8 mouse cellular contexts compared by ENCODE assay signal in the genomic region with DNA sequence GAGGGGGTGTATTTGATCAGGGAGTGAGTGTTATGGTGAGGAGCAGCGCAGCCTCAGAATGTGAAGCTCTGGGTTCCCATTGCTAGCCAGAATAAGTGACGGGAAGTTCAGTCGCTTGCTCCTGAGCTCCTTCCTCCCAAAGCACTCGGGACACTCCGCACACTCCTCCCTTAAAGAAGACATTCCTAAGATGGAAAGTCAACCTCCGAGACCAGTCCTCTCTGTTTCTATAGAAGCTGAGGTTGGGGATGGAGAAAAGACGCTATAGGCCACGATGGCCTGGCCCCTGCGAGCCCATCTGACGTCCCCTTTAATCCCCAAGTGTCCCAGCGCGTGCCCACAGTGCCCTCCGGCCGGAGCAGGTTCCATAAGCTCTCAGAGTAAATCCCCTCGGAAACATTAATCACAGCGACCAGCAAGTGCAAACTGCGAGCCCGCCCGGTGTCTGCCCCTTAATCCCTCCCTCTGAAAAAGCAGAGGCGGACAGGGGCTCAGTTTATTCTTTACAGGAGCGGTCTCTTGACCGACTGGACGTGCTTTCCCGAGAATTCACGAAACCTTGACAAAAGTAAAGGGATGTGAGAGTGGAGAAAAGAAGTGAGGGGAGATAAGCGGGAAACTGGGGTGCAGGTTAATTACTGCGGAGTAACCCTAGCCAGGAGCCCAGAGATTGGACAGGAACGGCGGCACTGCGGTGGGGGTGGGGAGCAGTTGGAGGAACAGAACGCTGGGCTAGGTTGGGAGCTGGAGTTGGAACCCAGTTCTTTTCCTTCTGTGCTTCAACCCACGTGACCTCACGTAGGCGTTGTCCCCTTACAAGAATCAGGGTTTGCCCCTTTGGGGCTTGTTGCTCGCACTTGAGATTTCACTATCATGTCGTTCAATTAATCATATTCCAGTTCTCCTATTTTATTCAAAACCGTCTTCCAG. TPM values are rescaled to one million over a fixed set of nuclear protein-coding genes. Genes with fewer than 3 reads are reported as not detected.
DNase-seq lines count a peak whose midpoint lies in the region; ATAC-seq and TF ChIP-seq lines count a peak whose summit lies in the region.

No protein-coding gene starts in this region.

- H3K27me3 ChIP-seq in ES-Bruce4 (ENCODE audit: control insufficient read depth, insufficient read depth, low read length, poor library complexity, severe bottlenecking): peaks cover 18% of the 10 kb centered on the region
- peaks cover 83% of the 10 kb centered on the region for H3K27me3 ChIP-seq in forebrain, embryonic 12.5 days
- peaks cover 87% of the 10 kb centered on the region for H3K27me3 ChIP-seq in limb, embryonic 12.5 days
- H3K27me3 ChIP-seq in small intestine, adult 2 months (ENCODE audit: control insufficient read depth, insufficient read depth, low read length): peaks cover 60% of the 10 kb centered on the region

- no peak for TF ChIP-seq POLR2A in ES-Bruce4 (IDR thresholded peaks at IDR 0.05; ENCODE audit: insufficient read depth, low read length)
- TF ChIP-seq POLR2A in small intestine, adult 2 months (IDR thresholded peaks at IDR 0.05; ENCODE audit: low read depth, low read length): no peak

- TF ChIP-seq CTCF in ES-Bruce4 (IDR thresholded peaks at IDR 0.05; ENCODE audit: low read depth, low read length): no peak
- TF ChIP-seq CTCF in small intestine, adult 2 months (IDR thresholded peaks at IDR 0.05; ENCODE audit: extremely low read depth, insufficient read length, insufficient replicate concordance, low read depth, low read length): no peak

- no peak for ATAC-seq in forebrain, embryonic 12.5 days (ENCODE audit: low FRiP score)
- no peak for ATAC-seq in limb, embryonic 12.5 days (ENCODE audit: insufficient number of reproducible peaks, insufficient read depth, low FRiP score, low TSS enrichment, low read depth)

- H3K4me1 ChIP-seq in ES-Bruce4 (ENCODE audit: control insufficient read depth, insufficient read depth, low read length): no peaks in the 10 kb centered on the region
- H3K4me1 ChIP-seq in forebrain, embryonic 12.5 days: peaks cover 58% of the 10 kb centered on the region
- H3K4me1 ChIP-seq in limb, embryonic 12.5 days (replicated peaks): peaks cover 33% of the 10 kb centered on the region
- peaks cover 2% of the 10 kb centered on the region for H3K4me1 ChIP-seq in small intestine, adult 2 months (ENCODE audit: control insufficient read depth, insufficient read depth, insufficient read length, low read length)

- H3K9ac ChIP-seq in ES-Bruce4 (ENCODE audit: low read depth, poor library complexity, severe bottlenecking): peak overlapping the region; percentile 53
- H3K9ac ChIP-seq in forebrain, embryonic 12.5 days: peak overlapping the region; percentile 17; the same call in 1 of the 2 replicates
- H3K9ac ChIP-seq in limb, embryonic 12.5 days (replicated peaks): no peak overlapping the region

- peak; percentile 27 for DNase-seq in gastrocnemius, postnatal 10 days
- DNase-seq in gastrocnemius, adult 18-20 months (ENCODE audit: low spot score): no peak
- no peak for DNase-seq in T-cell, adult 2 months (ENCODE audit: low spot score)
- no peak for DNase-seq in kidney, postnatal 25 days

- no peaks in the 10 kb centered on the region for H3K36me3 ChIP-seq in ES-Bruce4 (ENCODE audit: control insufficient read depth, insufficient read depth, low read length, poor library complexity, severe bottlenecking)
- H3K36me3 ChIP-seq in forebrain, embryonic 12.5 days (replicated peaks): no peaks in the 10 kb centered on the region
- H3K36me3 ChIP-seq in limb, embryonic 12.5 days: no peaks in the 10 kb centered on the region
- no peaks in the 10 kb centered on the region for H3K36me3 ChIP-seq in small intestine, adult 2 months (ENCODE audit: control insufficient read depth, insufficient read depth, low read length)

- TF ChIP-seq EP300 in ES-Bruce4 (IDR thresholded peaks at IDR 0.05; ENCODE audit: insufficient read depth, low read depth, low read length): no peak

- peak overlapping the region; percentile 63 for H3K4me3 ChIP-seq in ES-Bruce4 (ENCODE audit: low read depth, low read length)
- peak overlapping the region; percentile 48 for H3K4me3 ChIP-seq in forebrain, embryonic 12.5 days (replicated peaks)
- H3K4me3 ChIP-seq in limb, embryonic 12.5 days (replicated peaks): peak overlapping the region; percentile 51
- peak overlapping the region; percentile 31 for H3K4me3 ChIP-seq in small intestine, adult 2 months (ENCODE audit: low read depth, low read length)

- H3K27ac ChIP-seq in ES-Bruce4 (ENCODE audit: insufficient read depth, low read length): no peak overlapping the region
- no peak overlapping the region for H3K27ac ChIP-seq in forebrain, embryonic 12.5 days
- no peak overlapping the region for H3K27ac ChIP-seq in limb, embryonic 12.5 days
- no peak overlapping the region for H3K27ac ChIP-seq in small intestine, adult 2 months (ENCODE audit: insufficient read depth, low read depth, low read length)

- no peaks in the 10 kb centered on the region for H3K9me3 ChIP-seq in ES-Bruce4 (replicated peaks; ENCODE audit: control insufficient read depth, insufficient read depth, low read length, poor library complexity, severe bottlenecking)
- no peaks in the 10 kb centered on the region for H3K9me3 ChIP-seq in forebrain, embryonic 12.5 days
- no peaks in the 10 kb centered on the region for H3K9me3 ChIP-seq in limb, embryonic 12.5 days

- H3K4me2 ChIP-seq in forebrain, embryonic 12.5 days: peak overlapping the region; percentile 72
- peak overlapping the region; percentile 80 for H3K4me2 ChIP-seq in limb, embryonic 12.5 days

- WGBS in forebrain, embryonic 12.5 days: under 1% methylated on average over 37 of the region's 37 CpGs
- under 1% methylated on average over 37 of the region's 37 CpGs for WGBS in limb, embryonic 12.5 days
- 2% methylated on average over 37 of the region's 37 CpGs for WGBS in small intestine, adult 2 months

RNA-seq across cellular contexts. Expression of a gene that starts 1.6 kb away (rescaled TPM):
- total RNA-seq in gastrocnemius, postnatal 10 days (2021): 1 to 10 TPM; 1.1 to 1.7 TPM
- 1 to 10 TPM in 1 of 2 experiments, under 1 TPM in 1; 0.55 to 1.2 TPM for total RNA-seq in gastrocnemius, adult 18-20 months (2021)
- 0.61 and 0.76 TPM in 2 replicates for polyA plus RNA-seq in ES-Bruce4 (2011; ENCODE audit: insufficient read depth, insufficient read length, low read depth, missing spikeins)
- 3.0 and 3.2 TPM in 2 replicates for polyA plus RNA-seq in forebrain, embryonic 12.5 days (2016; fragmentation: Nextera tagmentation; extraction: Ambion mirVana)
- 0.18 TPM in 2 replicates for polyA plus RNA-seq in limb, embryonic 12.5 days (2016; fragmentation: Nextera tagmentation; extraction: Ambion mirVana)
- 0.05 and 0.08 TPM in 2 replicates for polyA plus RNA-seq in small intestine, adult 2 months (2012; rRNA removed)
